In the genomic region with DNA sequence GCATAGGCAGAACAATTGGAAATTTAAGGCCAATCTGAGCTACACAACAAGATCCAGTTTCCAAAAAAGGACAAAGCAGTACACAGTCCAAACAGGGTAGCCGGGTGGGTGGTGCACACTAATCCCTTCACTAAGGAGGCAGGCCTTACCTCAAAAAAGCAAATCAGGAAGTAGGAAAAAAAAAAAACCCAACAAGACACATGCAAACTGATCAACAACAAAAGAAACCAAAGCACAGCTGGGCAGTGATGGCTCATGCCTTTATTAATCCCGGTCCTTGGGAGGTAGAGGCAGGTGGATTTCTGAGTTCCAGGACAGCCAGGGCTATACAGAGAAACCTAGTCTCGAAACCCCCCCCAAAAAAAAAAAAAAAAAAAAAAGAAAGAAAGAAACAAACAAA, we compare ENCODE assay signal across 27 mouse cellular contexts. TPM values are rescaled to one million over a fixed set of nuclear protein-coding genes. Genes with fewer than 3 reads are reported as not detected.
"Had no signal": no experiment of that assay in that cellular context is flagged by ENCODE, and none has a peak within 500 bp of the region (broad histone marks: within the 10 kb centered on the region; RNA-seq: fewer than 3 reads in every experiment).

No protein-coding gene starts in this region.

- H3K4me3 ChIP-seq: limb, embryonic 10.5 days; limb, embryonic 13.5 days; liver, embryonic 12.5 days; liver, embryonic 15.5 days; lung, embryonic 15.5 days; midbrain, embryonic 15.5 days; neural tube, embryonic 12.5 days; neural tube, embryonic 15.5 days; stomach, embryonic 15.5 days had no signal

- H3K36me3 ChIP-seq: limb, embryonic 10.5 days; limb, embryonic 13.5 days; liver, embryonic 12.5 days; liver, embryonic 15.5 days; lung, embryonic 15.5 days; midbrain, embryonic 15.5 days; neural tube, embryonic 12.5 days; neural tube, embryonic 15.5 days; stomach, embryonic 15.5 days had no signal

- H3K9ac ChIP-seq: limb, embryonic 13.5 days; liver, embryonic 12.5 days; liver, embryonic 15.5 days; lung, embryonic 15.5 days; midbrain, embryonic 15.5 days; neural tube, embryonic 12.5 days; neural tube, embryonic 15.5 days; stomach, embryonic 15.5 days had no signal

- H3K9me3 ChIP-seq: limb, embryonic 10.5 days; limb, embryonic 13.5 days; liver, embryonic 12.5 days; liver, embryonic 15.5 days; lung, embryonic 15.5 days; midbrain, embryonic 15.5 days; neural tube, embryonic 12.5 days; neural tube, embryonic 15.5 days; stomach, embryonic 15.5 days had no signal

- H3K4me2 ChIP-seq: limb, embryonic 13.5 days; liver, embryonic 12.5 days; liver, embryonic 15.5 days; lung, embryonic 15.5 days; midbrain, embryonic 11.5 days; midbrain, embryonic 15.5 days; neural tube, embryonic 12.5 days; neural tube, embryonic 15.5 days; stomach, embryonic 15.5 days had no signal

- DNase-seq: kidney, postnatal 25 days; layer of hippocampus, adult 9-11 months; liver; lung, adult 18-20 months; lung, postnatal 10 days; lung, postnatal 36 days; right cerebral cortex, adult 18-20 months; right cerebral cortex, postnatal 14 days; right cerebral cortex, postnatal 4 days; thymus, postnatal 25 days had no signal

- H3K27ac ChIP-seq: kidney, postnatal 0 days; layer of hippocampus, adult 2 months; limb, embryonic 10.5 days; limb, embryonic 13.5 days; liver, embryonic 12.5 days; liver, embryonic 15.5 days; lung, embryonic 15.5 days; midbrain, embryonic 15.5 days; neural tube, embryonic 12.5 days; neural tube, embryonic 15.5 days; stomach, embryonic 15.5 days had no signal

- H3K27me3 ChIP-seq: liver, embryonic 12.5 days; lung, embryonic 15.5 days; midbrain, embryonic 15.5 days; neural tube, embryonic 12.5 days; neural tube, embryonic 15.5 days; stomach, embryonic 15.5 days had no signal

RNA-seq across cellular contexts. Expression of a gene that starts 29.1 kb away (rescaled TPM):
- total RNA-seq: layer of hippocampus, adult 2 months; left cerebral cortex, adult 18-20 months; megakaryocyte-erythroid progenitor cell, adult 5-6 weeks had no signal
- polyA plus RNA-seq: kidney, embryonic 14.5 days; kidney, postnatal 0 days; large intestine, adult 2 months; limb, embryonic 10.5 days; limb, embryonic 13.5 days; liver, embryonic 15.5 days; lung, embryonic 15.5 days; midbrain, embryonic 11.5 days; midbrain, embryonic 15.5 days; neural tube, embryonic 12.5 days; neural tube, embryonic 15.5 days; stomach, embryonic 15.5 days; thymus, postnatal 0 days had no signal

RNA-seq across cellular contexts. Expression of a gene that starts 29.1 kb away (rescaled TPM):
- total RNA-seq: megakaryocyte-erythroid progenitor cell, adult 5-6 weeks had no signal
